Comparison of ENCODE assay signal across 24 mouse cellular contexts in genomic region chr4:128769569-128770355, GRCm38 (mm10). TPM values are rescaled to one million over a fixed set of nuclear protein-coding genes. Genes with fewer than 3 reads are reported as not detected.
DNase-seq lines count a peak whose midpoint lies in the region; ATAC-seq and TF ChIP-seq lines count a peak whose summit lies in the region.
"Had no signal": no experiment of that assay in that cellular context is flagged by ENCODE, and none has a peak within 500 bp of the region (broad histone marks: within the 10 kb centered on the region; RNA-seq: fewer than 3 reads in every experiment).

No protein-coding gene starts in this region.

- H3K4me2 ChIP-seq in hindbrain, embryonic 11.5 days (replicated peaks; ENCODE audit: low read depth, low read length): no peak overlapping the region
- no peak overlapping the region for H3K4me2 ChIP-seq in lung, postnatal 0 days (replicated peaks; ENCODE audit: low read depth, low read length)
- H3K4me2 ChIP-seq: forebrain, embryonic 13.5 days; heart, embryonic 13.5 days; hindbrain, embryonic 12.5 days; hindbrain, embryonic 15.5 days had no signal

- H3K27ac ChIP-seq in hindbrain, embryonic 10.5 days: peak overlapping the region; percentile 35; the same call in 1 of the 2 replicates
- H3K27ac ChIP-seq in hindbrain, embryonic 11.5 days (ENCODE audit: low read depth, low read length): no peak overlapping the region
- H3K27ac ChIP-seq in lung, postnatal 0 days (ENCODE audit: low read length): peak overlapping the region; percentile 69
- H3K27ac ChIP-seq: gastrocnemius, adult 2 months; heart, embryonic 10.5 days; heart, embryonic 13.5 days; hindbrain, embryonic 12.5 days; hindbrain, embryonic 15.5 days had no signal

- no peak overlapping the region for H3K4me3 ChIP-seq in hindbrain, embryonic 10.5 days
- H3K4me3 ChIP-seq in hindbrain, embryonic 11.5 days (ENCODE audit: low read depth, low read length): no peak overlapping the region
- H3K4me3 ChIP-seq in lung, postnatal 0 days (ENCODE audit: low read depth, low read length): no peak overlapping the region
- H3K4me3 ChIP-seq: forebrain, embryonic 10.5 days; forebrain, embryonic 13.5 days; gastrocnemius, adult 2 months; heart, embryonic 10.5 days; heart, embryonic 13.5 days; hindbrain, embryonic 12.5 days; hindbrain, embryonic 15.5 days had no signal

- CTCF ChIA-PET in Patski (lab: Charles Lee): interaction anchor here (1.4 kb wide), 1 partner anchor 58 kb away, joined by 6 read pairs; no protein-coding TSS in a partner anchor

- POLR2A ChIA-PET in Patski (lab: Charles Lee): interaction anchor here (0.5 to 1.1 kb wide), 2 partner anchors 58 to 1390 kb away, joined by 3 to 4 read pairs; no protein-coding TSS in a partner anchor

- peaks cover 32% of the 10 kb centered on the region for H3K4me1 ChIP-seq in hindbrain, embryonic 10.5 days (replicated peaks)
- H3K4me1 ChIP-seq in hindbrain, embryonic 11.5 days (replicated peaks; ENCODE audit: control insufficient read depth, insufficient read depth, low read length): no peaks in the 10 kb centered on the region
- H3K4me1 ChIP-seq in lung, postnatal 0 days (ENCODE audit: insufficient read depth, low read depth, low read length): 0 out of 2 replicates have a peak, but pooled peaks cover 4% of the 10 kb centered on the region
- H3K4me1 ChIP-seq: forebrain, embryonic 13.5 days had no signal

- in situ Hi-C loops in Patski (cut with MboI; ENCODE audit: low pct_unique_long_range_greater_than_20kb): no loop called here

- H3K9me3 ChIP-seq in hindbrain, embryonic 10.5 days: no peaks in the 10 kb centered on the region
- no peaks in the 10 kb centered on the region for H3K9me3 ChIP-seq in hindbrain, embryonic 11.5 days (ENCODE audit: control insufficient read depth, low read length)
- H3K9me3 ChIP-seq in lung, postnatal 0 days (ENCODE audit: low read length): no peaks in the 10 kb centered on the region
- H3K9me3 ChIP-seq: forebrain, embryonic 10.5 days; forebrain, embryonic 13.5 days; heart, embryonic 10.5 days; heart, embryonic 13.5 days; hindbrain, embryonic 12.5 days; hindbrain, embryonic 15.5 days had no signal

- TF ChIP-seq EP300 in lung, postnatal 0 days (IDR thresholded peaks at IDR 0.05): peak; percentile 95

- WGBS in hindbrain, embryonic 10.5 days: 94% methylated on average over 13 of the region's 13 CpGs
- WGBS in hindbrain, embryonic 11.5 days: 88% methylated on average over 13 of the region's 13 CpGs
- WGBS in lung, postnatal 0 days: 59% methylated on average over 13 of the region's 13 CpGs

- no peak overlapping the region for H3K9ac ChIP-seq in hindbrain, embryonic 11.5 days (ENCODE audit: low read depth, low read length)
- no peak overlapping the region for H3K9ac ChIP-seq in lung, postnatal 0 days (replicated peaks; ENCODE audit: low read depth)
- H3K9ac ChIP-seq: forebrain, embryonic 13.5 days; forebrain, postnatal 0 days; heart, embryonic 13.5 days; hindbrain, embryonic 12.5 days; hindbrain, embryonic 15.5 days had no signal

- H3K36me3 ChIP-seq in hindbrain, embryonic 10.5 days: peaks cover 35% of the 10 kb centered on the region
- peaks cover 14% of the 10 kb centered on the region for H3K36me3 ChIP-seq in hindbrain, embryonic 11.5 days (ENCODE audit: control insufficient read depth, insufficient read depth, low read length)
- H3K36me3 ChIP-seq in lung, postnatal 0 days (ENCODE audit: insufficient read depth, low read length): 0 out of 2 replicates have a peak, but pooled peaks cover 3% of the 10 kb centered on the region

- DNase-seq in hindbrain, embryonic 10.5 days (ENCODE audit: low spot score): no peak
- no peak for DNase-seq in hindbrain, embryonic 11.5 days (ENCODE audit: low spot score)
- peak; percentile 46 for DNase-seq in lung, postnatal 0 days (ENCODE audit: low spot score)
- DNase-seq in lung, postnatal 4 days: no peak
- peak; percentile 63 for DNase-seq in Muller cell, postnatal 12 days (ENCODE audit: inconsistent ontology term)
- DNase-seq in Patski (ENCODE audit: low read depth, low spot score): peak; percentile 49
- DNase-seq in thymus, postnatal 0 days (ENCODE audit: low spot score): no peak
- no peak for DNase-seq in adrenal gland, adult 2 months
- DNase-seq: adrenal gland, postnatal 14 days; cerebellum, adult 11 months; cerebellum, adult 2 months; cerebellum, adult 9-11 months; cerebellum, postnatal 25 days; forebrain, postnatal 0 days; gastrocnemius, adult 2 months; gastrocnemius, postnatal 14 days had no signal

- 0 out of 2 replicates have a peak, but pooled peaks cover 2% of the 10 kb centered on the region for H3K27me3 ChIP-seq in hindbrain, embryonic 10.5 days (ENCODE audit: insufficient read depth, poor library complexity, severe bottlenecking)
- no peaks in the 10 kb centered on the region for H3K27me3 ChIP-seq in hindbrain, embryonic 11.5 days (ENCODE audit: control insufficient read depth, insufficient read depth, low read length)
- no peaks in the 10 kb centered on the region for H3K27me3 ChIP-seq in lung, postnatal 0 days (replicated peaks; ENCODE audit: insufficient read depth, low read length)
- no peaks in the 10 kb centered on the region for H3K27me3 ChIP-seq in Patski
- H3K27me3 ChIP-seq: forebrain, embryonic 13.5 days; heart, embryonic 13.5 days; hindbrain, embryonic 12.5 days; hindbrain, embryonic 15.5 days had no signal

- no peak for TF ChIP-seq CTCF in lung, postnatal 0 days (IDR thresholded peaks at IDR 0.05)
- TF ChIP-seq CTCF in Patski (IDR thresholded peaks at IDR 0.05): no peak

- no peak for ATAC-seq in hindbrain, embryonic 11.5 days (ENCODE audit: low FRiP score)
- ATAC-seq in lung, postnatal 0 days: peak; percentile 69
- ATAC-seq in Patski: no peak
- ATAC-seq: CD4-positive, CD25-positive, alpha-beta regulatory T cell, adult 4 months; forebrain, postnatal 0 days had no signal

RNA-seq across cellular contexts. Expression of gene A3galt2, which starts 14.6 kb away (rescaled TPM):
- polyA plus RNA-seq in hindbrain, embryonic 10.5 days (2016; fragmentation: Nextera tagmentation; extraction: Ambion mirVana): 0.18 and 0.26 TPM in 2 replicates
- polyA plus RNA-seq in hindbrain, embryonic 11.5 days (2014; fragmentation: Nextera tagmentation; extraction: Ambion mirVana): 0.42 and 0.51 TPM in 2 replicates
- polyA plus RNA-seq in lung, postnatal 0 days (2015; fragmentation: Nextera tagmentation; extraction: Ambion mirVana): 0.04 and 0.08 TPM in 2 replicates
- 0.04 TPM for polyA plus RNA-seq in Patski (2021)
- 0.04 and 0.12 TPM in 2 replicates for polyA plus RNA-seq in thymus, postnatal 0 days (2015; fragmentation: Nextera tagmentation; extraction: Ambion mirVana)
- under 1 TPM; 0.20 to 0.21 TPM for total RNA-seq in adrenal gland, adult 2 months (2021)
- 0.51 and 0.60 TPM in 2 replicates for polyA plus RNA-seq in adrenal gland, adult 2 months (2012; rRNA removed)
- total RNA-seq: MEL had no signal

RNA-seq across cellular contexts. Expression of gene Zfp362, which starts 36.1 kb away (rescaled TPM):
- polyA plus RNA-seq in hindbrain, embryonic 10.5 days (2016; fragmentation: Nextera tagmentation; extraction: Ambion mirVana): 36.1 and 45.3 TPM in 2 replicates
- polyA plus RNA-seq in hindbrain, embryonic 11.5 days (2014; fragmentation: Nextera tagmentation; extraction: Ambion mirVana): 29.5 and 30.4 TPM in 2 replicates
- 21.6 and 23.8 TPM in 2 replicates for polyA plus RNA-seq in lung, postnatal 0 days (2015; fragmentation: Nextera tagmentation; extraction: Ambion mirVana)
- polyA plus RNA-seq in Patski (2021): 19.9 TPM
- polyA plus RNA-seq in thymus, postnatal 0 days (2015; fragmentation: Nextera tagmentation; extraction: Ambion mirVana): 23.6 and 25.8 TPM in 2 replicates
- 10 to 100 TPM; 21.2 to 28.2 TPM for total RNA-seq in adrenal gland, adult 2 months (2021)
- polyA plus RNA-seq in adrenal gland, adult 2 months (2012; rRNA removed): 57.7 and 66.7 TPM in 2 replicates

Comparison
In these comparisons a context has a peak if more than half of its experiments do, and no peak if none do; other contexts are left out.
1. DNase-seq: peak in lung, postnatal 0 days (single experiment), Muller cell, postnatal 12 days (single experiment) and Patski (single experiment); none in hindbrain, embryonic 10.5 days (single experiment), hindbrain, embryonic 11.5 days (single experiment), lung, postnatal 4 days (0 of 2), thymus, postnatal 0 days (single experiment) and adrenal gland, adult 2 months (single experiment).